Mouse (Mus musculus) urinary bladder, postnatal 14 days (tissue): ENCODE data around the gene Rhoj.

Experiments used
- DNase-seq: peaks from one replicate; pipeline ENCODE4 v3.0.0; 2021; ENCODE audit warnings: low spot score

Rhoj gene

DNA sequence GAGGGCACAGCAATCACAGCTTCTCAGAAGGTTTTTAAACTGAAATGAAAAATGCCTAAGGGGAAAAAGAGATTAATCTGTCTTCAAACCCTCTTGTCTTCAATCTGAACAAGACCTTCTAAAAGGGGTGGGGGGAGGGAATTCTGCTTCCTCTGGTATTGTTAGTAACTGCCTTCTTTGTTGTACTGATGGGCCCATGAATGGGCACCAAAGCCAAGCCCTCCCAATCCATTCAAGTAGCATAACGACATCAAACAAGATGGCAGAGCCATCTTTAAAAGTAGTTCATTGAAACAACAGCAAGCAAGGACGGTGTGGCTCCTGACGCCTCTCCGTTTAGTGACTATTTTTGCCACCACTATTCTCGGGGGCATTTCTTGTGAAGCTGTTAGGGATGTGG lies 42.6 kb downstream of the Rhoj start:
- no peak for DNase-seq

DNA sequence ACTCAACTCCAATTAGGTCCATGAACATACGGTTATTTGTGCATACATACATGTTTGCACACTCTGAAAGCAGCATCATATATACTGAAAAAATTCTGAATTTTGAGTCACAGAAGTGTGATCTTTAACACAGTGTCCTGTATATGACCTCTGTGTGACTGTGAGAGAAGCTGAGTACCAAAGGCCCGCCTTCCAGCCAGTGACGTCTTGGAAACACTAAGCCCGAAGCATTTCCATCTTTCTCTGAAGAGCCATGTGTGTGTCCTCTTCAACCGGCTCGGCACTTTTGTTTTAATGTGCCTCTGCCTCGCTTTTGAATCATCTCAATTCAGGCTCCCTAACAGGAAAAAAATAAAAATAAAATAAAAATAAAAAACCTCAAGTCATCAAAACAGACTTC lies 43.7 kb downstream of the Rhoj start:
- no peak for DNase-seq

DNA sequence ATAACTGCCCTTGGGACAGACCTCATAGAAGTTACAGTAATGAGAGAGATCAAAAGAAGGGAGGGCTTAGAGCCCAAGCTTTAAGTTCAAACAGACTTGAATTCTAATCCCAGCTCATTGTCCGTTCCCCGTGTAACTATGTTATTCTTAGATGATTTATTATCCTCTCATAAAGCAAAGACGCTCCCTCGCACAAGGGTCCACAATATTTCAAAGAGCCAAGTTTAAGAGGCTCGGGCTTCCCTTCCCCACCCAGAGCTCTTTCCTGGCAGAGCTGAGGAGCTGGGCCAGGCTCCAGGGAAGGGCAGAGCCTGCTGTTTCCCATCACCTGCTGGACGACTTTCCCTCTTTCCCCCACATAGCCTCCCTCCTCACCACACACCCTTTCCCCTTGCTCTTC lies 44.3 kb downstream of the Rhoj start:
- peak; percentile 72 for DNase-seq

DNA sequence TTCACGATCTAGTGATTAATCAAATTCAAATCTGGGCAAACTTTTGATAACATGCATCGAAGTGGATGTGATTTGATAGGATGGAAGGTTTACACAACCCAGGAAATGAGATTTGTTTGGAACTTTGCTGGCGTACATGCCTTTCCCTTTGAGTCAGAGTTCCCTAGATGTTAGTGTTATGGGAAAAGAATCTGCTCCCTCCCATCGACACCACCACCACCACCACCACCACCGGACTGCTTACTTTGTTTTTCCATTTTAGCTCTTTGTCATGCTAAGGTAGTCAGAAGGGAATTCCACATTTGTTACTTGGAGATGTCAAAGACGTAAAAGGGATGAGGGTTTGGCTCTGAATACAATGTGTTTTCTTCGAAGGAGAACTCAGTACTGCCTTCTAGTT lies 46.2 kb downstream of the Rhoj start:
- no peak for DNase-seq

DNA sequence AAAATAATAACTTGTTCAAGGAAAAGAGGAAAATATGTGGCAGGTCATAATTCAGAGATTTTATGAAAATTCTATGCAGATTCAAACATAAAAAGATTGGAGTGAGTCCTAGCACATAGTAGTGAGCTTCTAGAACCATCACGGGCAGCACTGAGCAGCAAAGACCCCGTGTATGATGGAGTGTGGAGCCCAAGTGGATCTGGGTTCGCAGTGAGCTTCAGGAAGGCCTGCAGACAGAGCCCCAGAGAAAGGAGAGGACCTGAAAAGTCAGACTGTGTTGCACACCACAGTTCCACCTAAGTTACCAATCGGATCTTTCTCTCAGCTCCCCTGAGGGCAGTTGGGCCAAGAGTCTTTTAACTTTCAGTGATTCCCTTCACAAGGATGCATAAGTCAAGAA lies 49.7 kb downstream of the Rhoj start:
- no peak for DNase-seq

DNA sequence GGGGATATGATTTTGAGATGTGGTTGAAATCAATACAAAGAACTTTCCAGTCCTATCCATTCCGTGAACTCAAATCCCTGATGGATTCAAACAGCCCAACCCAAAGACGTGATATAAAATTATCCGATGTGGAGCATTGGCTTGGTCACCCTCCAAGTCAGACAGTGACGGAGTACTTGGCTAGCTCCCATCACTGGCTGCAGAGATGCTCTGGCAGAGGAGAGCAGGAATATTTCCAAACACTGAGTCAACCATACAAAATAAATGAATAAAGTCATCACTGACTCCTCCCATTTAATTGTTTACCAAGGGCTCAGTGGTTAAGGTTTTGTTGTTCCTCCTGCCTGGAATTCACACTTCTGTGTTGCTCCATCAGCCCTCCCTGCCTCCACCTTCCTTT lies 50.6 kb downstream of the Rhoj start:
- DNase-seq: peak; percentile 53

DNA sequence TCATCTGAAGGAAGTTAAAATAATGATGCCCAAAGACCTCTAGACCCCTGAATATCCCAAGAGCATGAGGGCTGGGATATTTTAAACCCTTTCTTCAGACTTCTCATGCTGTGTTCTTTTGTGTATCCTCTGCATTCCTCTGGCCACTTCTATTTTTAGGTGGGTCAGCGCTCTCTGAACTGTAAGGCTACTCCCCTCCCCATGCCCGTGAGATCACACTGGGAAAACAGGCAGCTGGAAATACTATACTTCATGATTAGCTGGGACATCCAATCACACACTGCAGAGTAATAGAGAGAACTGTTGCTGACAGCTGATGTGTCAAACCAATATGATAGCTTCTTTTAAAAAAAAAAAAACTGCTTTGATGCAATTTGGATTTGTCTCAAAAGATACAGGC lies 51.4 kb downstream of the Rhoj start:
- DNase-seq: no peak

DNA sequence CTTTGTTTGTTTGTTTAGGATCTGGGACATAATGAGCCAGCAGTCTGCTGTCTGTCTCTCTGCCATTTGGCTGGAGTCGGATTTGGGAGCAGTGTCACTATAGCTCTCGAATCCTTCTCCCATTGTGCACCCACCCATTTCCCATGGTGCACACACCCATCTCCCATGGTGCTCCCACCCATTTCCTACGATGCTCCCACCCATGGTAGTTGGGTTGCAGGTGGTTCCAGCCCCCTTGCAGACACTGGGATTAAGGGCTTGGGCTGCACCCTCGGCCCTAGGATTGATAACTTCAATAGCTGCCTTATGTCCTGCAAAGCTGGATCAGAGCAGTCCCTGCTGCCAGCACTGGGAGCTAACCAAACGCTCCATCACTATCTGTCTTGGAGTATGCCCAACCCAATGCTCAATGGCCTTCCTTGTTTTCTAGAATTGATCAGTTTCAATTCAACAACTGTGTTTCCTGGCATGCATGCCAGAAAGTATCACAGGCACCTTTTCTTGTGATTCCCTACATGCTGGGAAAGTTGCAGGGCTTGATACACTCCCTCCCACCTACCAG lies 51.9 kb downstream of the Rhoj start:
- DNase-seq: no peak

DNA sequence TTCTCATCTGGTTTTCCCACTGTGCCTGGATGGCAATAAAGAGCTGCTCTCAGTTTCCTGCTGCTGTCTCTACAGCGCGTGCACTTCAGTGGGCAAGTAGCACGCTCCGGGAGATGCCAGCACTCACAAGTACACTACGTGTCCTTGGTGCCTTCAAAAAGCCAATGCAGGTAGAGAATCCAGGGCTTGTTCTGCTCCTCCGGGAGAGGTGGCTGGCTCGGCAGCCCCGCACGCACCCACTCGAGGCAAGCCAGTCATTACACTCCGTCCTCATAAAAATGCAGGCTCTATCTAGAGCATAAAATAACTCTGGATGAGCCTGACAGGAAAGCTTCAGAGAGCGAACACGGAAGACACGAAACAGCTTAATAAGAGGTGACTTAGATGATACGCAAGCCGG lies 54.3 kb downstream of the Rhoj start:
- no peak for DNase-seq

DNA sequence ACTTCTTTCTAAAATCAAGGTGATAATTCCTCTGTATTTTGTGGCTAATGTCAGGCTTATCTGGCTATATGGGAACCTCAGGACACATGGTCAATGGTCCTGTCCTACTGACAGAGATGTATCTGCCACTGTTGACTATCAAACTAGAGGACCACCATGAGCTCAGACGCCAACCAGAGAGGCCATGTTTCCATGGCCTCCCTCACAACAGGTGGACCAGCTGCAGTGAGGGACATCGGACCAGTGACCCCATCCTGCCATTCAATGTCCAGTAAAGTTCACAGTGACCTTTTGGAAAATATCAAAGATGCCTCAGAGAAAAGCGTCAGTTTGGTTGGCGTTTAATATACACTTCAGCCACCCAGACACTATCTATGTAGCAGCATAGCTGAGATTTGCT lies 56.3 kb downstream of the Rhoj start:
- DNase-seq: no peak

DNA sequence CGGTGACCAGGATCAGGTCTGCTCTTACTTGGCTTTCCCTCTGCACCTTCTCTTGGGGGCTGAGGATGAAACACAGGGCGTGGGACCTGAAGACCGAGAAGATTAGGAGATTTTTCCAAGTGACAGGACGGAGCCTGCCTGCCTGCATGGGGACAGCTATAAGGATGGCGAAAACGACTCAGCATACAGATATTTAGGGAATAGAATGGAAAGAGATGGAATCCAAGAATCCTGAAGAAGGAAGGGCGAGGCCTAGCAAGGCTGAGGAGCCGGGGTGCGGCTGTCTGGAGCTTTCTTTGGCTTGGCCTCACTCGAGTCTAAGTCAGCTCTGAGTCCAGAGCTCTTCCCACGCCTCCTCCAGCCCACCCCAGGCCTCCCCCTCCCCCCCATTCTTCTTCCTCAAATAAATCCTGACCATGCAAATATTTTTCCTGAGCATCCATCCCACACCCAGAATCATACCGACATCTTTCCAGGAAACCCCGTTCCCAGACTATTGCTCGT lies 57.6 kb downstream of the Rhoj start:
- DNase-seq: peak; percentile 35

DNA sequence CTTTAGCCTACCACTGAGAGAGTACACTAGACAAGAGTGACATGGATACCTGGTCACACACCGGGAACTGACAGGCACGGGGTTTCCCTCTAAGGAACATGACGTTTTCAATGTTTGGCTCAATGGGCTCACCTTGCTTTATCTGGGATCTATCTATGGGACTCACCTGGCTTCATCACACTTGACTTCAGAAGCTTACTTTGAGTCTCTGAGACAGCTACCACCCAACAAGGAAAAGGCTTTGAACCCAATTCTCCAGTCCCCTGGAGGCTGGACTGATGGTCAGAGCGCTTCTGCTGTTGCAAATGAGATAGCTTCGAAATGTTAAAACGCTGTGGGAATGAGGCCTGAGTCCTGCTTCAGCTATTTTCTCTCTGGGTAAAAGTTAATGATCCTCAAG lies 59.2 kb downstream of the Rhoj start:
- DNase-seq: no peak

DNA sequence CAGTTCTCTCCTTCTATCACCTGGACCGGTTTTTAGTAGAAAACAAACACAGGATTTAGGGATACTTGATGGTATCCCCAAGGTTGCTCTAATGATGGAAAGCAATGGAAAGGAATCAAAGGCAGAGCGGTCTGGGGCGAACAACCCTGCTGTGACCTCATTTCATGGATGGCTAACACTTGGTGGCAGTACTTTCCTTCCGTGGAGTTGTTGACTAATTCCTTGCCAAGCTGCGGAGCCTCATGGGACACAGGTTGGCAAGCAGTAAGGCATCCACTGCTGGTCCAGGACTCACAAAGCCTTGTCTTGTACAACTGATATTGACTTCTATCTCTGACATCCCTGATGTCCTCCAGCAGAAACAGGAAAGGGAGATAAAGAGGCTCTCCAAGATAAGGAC lies 60.4 kb downstream of the Rhoj start:
- DNase-seq: no peak

DNA sequence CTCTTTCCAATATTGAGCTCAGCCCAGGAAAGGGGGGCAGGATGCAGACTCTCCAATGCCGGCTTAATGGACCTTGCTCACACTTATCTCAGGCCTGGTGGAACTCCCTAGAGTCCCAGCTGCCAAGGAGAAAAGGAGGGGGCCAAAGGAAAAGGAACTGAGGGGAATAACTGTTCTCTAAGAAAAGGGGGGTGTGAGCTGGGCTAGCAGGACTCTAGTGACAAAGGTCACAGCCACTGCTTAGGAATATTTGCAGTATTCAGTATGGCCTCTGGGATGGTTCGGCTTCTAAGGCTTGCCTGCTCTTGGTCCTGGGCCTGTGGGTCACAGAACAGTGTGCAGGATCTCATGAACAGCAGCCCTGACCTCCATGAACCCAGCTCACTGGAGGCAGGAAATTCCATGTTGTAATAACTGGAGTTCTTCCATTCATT lies 61.3 kb downstream of the Rhoj start:
- peak; percentile 12 for DNase-seq

DNA sequence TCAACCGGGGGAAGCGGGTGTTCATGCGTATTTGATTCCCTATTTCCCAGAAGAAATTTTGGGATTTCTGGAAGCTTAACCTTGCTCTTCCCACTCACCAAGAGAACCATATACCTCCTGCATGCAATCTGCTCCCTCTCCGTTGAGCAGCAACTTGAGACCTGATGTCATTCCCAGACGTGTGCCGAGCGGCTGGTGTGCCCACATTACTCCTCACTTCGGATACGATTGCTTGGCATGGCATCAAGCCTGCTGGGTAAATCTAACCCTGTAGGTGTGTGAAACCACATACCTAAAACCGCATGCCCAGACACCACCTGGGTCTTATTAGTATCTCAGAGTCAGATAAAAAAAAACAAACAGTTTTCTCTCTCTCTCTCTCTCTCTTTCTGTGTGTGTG lies 66.3 kb downstream of the Rhoj start:
- DNase-seq: no peak

DNA sequence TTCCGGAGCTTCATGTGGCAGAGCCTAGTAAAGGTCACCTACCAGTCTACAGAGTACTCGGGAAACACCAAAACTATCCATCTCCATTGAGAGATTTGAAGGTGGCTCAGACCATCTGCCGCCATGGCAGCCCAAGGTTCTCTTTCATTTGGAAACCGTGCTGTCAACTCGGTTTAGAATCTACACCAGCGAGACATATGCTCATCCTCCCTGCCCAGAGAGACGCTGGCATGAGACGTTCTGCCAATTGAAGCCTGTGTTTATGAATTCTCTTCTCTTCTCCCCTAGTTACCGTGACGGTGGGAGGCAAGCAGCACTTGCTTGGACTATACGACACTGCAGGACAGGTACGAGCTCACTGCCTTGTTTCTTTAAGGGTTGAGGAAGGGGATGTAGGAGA lies 66.9 kb downstream of the Rhoj start:
- DNase-seq: no peak

DNA sequence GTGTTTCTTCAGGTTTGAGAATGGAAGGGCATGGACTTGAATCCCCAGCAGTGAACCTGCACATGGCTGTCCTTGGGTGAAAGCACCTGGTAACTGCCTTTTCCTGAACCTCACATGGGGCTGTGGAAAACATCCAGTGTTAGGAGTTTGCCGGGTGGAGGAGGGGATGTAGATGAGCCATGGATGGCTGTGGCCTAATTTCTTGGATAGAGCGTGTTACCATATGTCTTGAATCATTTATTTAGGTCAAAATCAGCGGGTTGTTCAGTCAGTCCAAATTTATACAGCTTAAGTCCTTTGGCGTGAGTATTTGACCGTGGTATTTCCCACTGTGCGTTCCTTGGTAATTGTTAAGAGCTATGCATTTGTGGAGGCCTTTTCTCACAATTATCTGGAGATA lies 68.0 kb downstream of the Rhoj start:
- no peak for DNase-seq

DNA sequence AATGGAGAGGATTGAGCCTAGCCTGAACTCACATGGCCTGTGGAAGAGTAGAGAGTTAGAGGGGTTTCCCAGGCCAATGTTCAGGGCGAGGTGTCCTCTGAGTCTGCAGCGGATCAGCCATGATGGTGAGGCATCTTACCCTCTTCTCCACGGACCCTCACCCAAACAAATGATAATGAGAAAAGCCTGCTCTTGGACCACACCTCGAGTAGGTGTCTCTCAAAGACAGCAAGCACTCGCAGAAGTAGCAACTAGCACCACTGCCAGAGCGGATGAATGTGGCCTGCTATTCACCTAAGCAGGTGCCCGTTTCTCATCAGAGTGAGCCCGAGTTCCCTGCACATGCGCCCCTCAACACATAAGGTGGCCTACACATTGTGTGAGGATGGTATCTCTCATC lies 78.6 kb downstream of the Rhoj start:
- DNase-seq: no peak

DNA sequence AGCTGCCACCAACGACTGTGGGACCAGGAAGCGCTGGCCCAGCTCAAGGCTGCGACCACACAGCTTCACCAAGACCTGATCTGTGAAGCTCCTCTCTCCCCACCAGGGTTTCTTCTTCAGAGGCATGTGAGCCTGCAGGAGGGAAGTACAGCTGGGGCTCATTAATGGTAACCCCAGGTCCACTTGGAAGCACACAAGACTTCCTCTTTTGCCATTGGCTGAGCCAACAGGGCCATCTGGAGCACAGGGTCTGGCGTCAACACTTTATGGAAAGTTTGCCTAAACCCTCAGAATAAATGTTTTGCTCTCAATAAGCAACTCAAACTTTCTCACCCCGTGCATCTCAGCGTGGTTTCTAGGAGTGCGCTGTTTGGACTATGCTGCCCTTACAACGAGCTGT lies 79.0 kb downstream of the Rhoj start:
- no peak for DNase-seq

DNA sequence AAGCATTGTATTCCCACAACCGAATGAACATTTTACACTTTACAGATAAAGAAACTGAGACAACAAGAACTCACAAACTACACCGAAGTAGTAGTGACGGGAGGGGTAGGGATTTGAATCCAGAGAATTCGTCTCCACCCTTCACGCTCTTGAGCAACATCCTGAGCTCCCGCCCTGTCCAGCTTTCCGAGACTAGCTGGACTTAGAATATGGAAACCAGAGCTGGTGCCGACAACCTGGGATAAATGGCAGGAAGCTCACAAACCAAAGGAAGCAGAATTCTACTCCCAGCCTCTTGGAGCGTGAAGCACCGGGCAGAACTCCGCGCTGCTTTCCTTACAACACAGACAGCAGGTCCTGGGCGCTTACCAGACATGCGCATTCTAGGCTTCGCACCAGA lies 79.7 kb downstream of the Rhoj start:
- no peak for DNase-seq

DNA sequence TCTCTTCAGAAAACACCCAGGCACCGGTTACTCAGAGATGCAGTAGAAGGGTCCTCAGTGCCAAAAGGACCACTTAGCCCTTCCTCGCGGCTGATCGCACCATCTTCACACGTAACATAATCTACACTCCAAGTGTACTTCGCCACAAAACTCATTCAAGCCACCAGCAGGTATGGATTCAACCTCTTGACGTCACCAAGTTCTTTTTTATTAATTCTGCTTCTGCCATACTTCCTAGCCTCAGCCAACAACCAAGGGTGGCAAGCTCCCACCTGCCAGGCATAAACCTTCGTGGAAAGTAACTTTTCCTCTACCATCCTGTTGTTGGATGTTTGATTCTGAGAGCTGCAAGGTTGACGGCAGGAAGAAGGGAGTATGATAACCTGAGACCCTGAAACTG lies 80.4 kb downstream of the Rhoj start:
- no peak for DNase-seq

DNA sequence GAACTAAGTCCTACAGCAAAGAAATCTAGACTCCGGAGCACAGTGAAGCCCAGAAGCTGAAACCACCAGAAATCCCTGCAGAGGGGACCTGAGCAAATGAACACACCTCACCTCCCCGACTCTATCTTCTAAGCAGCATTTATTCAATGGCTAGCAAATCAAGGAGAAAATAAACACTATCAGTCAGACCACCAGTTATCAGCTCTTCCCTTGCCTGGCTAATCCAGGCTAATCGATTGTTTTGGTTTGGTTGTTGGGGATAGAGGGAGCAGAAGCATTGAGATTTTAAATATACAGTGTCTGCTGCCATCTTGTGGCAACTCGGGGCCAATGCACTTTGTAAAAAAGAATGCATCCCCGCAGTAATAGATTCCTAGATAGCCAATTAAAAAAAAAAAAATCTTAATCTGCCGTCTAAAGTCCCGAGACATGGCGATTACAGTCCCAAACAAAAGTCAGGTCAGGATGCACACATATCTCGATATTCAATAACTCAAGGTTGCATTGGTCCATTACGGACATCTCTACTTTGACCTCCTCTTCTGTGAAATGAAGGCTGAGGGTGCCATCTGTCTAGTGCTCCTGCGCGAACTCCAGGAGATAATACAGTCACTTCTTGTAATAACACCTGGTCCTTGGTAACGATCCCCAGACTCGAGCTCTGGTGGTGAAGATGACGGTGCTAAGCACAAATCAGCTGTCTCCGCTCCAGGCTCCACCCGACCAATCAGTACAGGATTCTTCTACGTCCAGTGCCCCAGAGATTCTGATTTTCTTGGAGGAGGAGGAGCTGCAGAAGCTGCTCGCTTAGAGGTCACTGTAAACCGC lies 81.4 kb downstream of the Rhoj start:
- DNase-seq: peak; percentile 14

DNA sequence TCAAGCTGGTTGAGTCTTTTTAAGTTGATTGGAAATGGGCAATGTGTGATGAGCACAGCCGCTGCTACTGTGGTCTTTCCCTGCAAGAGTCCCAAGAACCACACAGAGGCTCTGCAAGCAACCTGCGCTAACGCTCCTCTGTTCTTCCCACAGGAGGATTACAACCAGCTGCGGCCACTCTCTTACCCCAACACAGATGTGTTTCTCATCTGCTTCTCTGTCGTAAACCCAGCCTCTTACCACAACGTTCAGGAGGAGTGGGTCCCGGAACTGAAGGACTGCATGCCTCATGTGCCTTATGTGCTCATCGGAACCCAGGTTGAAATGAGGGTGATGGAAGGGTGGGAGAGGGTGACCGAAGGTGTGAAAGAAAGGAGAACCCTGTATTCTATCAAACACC lies 83.4 kb downstream of the Rhoj start:
- no peak for DNase-seq
